Mouse (Mus musculus) testis, postnatal 14 days (tissue): Measurements from ENCODE around the gene Stoml3.
A peak's percentile ranks its signal among the peaks of the same experiment; 100 is the strongest.

Source experiments
- DNase-seq: peaks from one replicate; pipeline ENCODE4 v3.0.0; 2021; ENCODE audit warnings: low spot score

The Stoml3 gene

DNA sequence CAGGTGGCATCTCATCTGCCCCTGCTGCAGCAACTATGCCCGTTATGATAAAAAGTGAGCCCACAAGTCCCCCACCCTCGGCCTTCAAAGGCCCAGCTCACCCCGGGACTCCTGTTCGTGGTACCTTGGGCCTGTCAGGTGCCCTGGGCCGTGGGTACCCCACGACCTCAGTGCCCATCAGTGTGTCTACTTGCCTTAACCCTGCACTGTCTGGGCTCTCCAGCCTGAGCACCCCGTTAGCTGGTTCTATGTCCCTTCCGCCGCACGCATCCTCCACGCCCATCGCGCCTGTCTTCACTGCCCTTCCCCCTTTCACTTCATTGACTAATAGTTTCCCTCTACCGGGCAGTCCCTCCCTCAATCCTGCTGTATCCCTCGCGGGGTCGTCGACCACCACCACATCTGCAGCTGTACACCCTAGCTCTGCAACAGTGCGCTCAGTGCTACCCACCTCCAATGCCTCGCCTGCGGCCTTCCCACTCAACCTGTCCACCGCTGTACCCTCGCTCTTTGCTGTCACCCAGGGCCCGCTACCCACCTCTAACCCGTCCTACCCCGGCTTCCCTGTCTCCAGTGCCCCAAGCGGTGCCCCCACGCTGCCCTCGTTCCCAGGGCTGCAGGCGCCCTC lies 9.9 kb upstream of the Stoml3 start:
- peak; percentile 32 for DNase-seq

DNA sequence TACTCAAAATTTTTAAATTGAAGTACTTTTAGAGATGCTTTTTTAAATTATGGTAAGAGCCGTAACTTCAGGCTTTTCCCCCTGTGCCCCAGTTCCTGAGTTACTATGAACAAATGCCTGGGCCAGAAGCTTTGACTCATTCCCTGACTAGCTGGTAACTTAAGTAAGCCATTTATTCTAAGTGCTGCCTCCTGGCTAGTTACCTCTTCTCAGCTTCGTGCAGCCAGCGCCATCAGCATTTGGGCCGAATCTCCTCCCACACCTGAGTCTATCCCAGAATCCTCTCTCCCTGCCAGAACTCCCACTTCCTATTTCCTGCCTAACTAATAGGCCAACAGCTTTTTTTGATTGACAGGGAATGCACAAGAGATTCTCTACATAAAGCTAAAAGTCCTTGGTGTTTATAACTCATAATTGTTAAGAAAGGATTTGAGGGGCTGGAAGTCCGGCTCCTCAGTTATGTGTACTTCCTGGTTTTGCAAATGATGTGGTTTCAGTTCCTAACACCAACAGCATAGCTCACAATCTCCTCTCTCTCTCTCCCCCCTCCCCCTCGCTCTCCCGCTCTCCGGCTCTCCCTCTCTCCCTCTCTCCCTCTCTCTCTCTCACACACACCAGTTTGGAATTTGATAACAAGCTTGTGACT lies 4.9 kb upstream of the Stoml3 start:
- no peak for DNase-seq

DNA sequence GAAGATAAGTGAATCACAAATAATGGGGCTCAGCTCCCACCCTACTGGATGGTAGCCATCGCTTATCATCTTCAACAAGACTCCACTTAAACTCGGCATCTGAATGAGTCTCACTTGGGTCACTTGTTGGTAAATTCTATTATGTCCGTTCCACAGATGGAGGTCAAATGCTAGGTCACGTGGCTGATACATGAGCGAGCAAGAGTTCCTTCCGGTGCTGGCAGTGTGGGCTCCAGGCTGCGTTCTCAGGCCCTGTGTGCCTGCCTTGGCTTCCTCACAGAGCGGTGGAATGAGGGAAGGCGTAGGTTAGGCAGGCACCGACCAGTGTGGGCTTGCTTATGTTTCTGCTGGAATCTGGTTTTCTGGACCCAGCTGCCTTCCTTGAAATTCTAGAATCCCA lies 1.9 kb upstream of the Stoml3 start:
- DNase-seq, result no peak

DNA sequence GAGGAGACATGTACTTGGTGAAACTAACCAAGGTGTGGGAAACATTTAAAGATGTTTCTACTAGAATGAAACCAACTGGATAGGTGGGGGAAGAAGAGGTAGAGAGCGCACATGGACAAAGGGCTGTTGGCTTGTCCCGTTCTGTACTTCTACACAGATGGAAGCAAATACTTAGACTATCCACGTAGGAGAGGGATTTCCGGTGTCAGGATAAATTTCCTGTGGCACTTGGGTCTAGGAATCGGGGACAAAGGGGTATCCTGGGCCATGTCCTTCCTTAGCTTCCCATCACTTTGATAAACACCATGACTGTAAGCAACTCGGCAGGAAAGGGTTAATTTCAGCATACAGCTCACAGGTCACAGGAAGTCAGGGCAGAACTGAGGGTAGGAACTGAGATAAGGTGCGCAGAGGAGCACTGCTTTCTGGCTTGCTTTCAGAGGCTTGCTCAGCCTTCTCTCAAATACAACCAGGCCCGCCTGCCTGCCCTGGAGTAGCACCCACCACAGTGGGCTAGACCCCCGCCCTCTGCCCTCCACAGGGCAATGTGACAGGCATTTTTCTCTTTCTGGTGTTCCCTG lies 1.4 kb upstream of the Stoml3 start:
- no peak for DNase-seq

DNA sequence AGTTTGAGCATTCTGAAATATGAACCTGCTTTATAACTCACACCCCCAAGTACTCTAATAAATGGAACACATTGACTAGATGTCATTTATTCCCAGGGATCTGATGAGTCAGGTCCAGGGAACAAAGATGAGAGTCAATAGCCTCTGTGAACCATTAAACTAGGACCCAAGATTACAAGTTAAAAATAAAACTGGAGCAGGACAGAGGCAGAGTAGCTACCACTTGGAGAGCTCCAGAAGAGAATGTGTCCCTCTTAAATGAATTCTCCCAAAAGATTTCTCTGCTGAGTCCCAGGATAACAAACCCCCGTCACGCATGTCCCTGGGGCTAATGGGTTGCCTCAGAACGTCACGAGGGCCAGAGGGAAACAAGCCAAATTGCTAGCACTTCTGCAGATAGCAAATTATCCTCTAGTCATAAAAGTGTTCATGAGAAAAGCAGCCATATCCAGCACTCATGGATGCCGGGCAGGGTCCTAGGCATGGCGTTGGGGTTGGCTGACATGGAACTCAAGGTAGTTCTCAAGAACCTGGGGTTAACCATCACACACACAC lies 10.0 kb downstream of the Stoml3 start:
- no peak for DNase-seq

DNA sequence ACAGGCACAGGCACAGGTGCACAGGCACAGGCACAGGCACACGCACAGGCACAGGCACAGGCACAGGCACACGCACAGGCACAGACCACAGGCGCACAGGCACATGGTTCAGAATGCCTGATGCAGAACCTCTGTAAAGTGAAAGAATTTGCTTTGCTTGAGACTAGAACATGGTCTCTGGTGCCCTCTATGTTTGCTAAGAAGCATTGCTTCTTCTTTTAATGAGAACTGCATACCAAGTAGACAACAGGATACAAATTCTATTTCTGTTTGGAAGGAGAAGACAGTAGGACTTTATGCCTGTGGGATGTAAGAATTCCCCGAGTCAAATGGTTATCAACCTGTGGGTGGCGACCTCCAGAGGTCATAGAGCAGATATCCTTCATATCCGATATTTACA lies 14.0 kb downstream of the Stoml3 start:
- no peak for DNase-seq

DNA sequence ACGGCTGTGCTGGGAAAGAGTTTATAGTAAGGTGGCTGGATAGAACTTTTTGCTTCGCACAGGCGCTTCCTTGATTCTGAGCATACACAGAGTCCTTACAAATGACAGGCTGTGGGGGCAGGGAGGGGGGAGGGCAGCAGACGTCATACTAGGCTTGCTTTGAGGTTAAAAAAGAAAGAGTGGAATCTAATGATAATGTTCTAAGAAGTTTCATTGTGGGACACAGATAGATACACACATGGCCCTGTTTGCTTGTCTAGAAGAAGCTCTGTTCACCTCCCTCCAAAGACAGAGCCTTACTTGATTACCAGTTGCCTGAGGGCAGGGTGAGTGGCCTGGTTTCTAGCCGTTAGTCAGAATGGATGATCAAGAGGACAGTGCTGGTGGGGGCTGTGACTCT lies 24.6 kb downstream of the Stoml3 start:
- DNase-seq, result no peak

DNA sequence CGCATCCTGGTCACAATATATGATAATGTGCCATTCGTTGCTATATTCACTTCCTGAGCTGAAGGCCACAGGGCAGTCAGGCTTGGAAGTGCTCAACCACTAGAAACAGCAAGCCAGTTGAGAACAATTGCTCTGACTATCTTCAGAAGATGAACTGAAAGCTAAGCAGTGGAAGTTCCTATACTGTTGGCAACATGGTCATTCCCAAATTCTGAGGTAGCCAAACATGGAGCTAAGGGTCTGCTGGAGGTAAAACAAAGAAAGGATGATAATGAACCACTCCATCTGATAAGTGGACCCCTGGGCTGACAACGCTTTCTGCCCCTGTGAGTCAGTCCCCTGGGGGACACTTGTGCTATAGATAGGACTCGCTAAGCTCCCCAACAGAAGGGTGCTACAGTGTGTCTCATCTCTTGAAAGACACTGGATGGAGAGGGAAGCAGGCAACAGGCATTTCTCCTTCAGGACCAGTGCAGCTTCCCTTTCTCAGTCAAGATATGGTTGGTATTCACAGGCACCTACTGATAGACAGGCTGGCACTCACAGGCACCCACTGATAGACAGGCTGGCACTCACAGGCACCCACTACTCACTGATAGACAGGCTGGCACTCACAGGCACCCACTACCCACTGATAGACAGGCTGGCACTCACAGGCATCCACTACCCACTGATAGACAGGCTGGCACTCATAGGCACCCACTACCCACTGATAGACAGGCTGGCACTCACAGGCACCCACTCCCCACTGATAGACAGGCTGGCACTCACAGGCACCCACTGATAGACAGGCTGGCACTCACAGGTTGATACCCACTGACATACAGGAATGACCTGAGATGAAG lies 26.0 kb downstream of the Stoml3 start:
- no peak for DNase-seq

DNA sequence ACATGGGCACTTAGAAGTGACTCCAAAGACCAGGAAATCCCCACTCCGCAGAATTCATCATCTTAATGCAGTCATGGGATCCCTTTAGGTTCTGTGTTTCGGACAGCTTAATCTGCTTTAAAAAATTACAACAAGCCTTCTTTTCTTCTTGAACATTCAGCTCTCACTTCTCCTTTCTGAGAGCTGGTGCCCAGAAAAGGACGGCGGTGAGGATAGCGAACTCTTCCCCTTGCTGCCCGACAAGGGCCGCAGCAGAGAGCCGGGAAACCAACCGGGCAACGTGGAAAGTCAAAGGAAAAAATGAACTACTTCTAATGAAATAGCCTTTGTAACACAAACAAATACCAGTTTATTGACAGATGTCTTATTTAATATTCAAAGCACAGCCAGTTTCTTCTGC lies 34.3 kb downstream of the Stoml3 start:
- no peak for DNase-seq

DNA sequence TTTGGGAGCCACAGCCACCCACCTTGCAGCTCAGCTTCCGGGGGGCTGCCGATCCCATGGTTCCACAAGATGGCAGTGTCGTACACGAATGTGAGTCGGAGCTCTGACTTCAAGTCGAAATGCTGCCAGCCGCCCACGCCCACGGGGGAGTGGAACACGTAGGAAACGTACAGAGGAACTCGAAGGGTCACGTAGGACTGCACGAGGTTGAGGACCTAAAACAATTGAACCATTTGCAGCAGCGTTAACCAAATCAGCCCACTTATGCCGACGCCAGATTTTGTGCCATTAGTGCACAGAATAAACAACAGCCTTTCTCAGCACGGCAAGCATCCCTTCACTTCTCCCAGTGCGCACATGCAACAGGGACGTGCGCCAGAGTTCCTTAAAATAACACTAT lies 37.3 kb downstream of the Stoml3 start:
- peak; percentile 63 for DNase-seq

DNA sequence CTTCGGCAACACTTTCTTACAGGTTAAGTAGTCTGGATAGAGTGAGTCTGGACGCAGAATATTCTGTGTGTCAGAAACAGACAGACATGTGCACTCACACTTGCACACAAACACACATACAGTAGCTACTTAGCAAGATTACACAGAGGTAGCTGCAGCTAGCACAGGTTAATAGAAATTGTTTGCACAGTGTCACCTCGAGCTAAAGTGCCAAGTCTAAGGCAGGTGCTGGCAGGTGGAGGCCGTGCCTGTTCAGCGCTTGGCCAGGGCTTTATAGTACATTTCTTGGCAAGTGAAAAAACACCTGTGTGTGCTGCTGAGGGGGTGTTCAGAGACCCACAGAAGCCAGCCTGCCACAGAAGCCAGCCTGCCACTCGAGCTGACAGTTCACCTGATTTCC lies 41.9 kb downstream of the Stoml3 start:
- DNase-seq, result no peak

DNA sequence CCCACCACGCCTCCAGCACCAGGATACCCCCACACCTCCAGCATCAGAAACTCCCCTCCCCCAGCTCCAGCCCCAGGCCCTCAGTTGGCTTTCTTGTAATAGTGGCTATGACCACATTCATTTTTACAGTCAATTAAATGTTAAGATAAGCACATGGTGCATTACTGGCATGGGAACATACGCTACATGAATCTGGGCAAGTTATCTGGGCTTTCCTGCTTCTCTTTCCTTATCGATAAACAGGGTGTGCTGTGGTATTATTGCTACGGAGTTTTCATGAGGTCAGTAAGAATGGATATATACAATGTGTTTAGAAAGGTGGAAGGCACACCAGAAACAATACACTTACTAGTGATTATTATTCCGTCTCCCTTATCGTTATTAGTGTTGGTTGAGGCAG lies 43.6 kb downstream of the Stoml3 start:
- no peak for DNase-seq

DNA sequence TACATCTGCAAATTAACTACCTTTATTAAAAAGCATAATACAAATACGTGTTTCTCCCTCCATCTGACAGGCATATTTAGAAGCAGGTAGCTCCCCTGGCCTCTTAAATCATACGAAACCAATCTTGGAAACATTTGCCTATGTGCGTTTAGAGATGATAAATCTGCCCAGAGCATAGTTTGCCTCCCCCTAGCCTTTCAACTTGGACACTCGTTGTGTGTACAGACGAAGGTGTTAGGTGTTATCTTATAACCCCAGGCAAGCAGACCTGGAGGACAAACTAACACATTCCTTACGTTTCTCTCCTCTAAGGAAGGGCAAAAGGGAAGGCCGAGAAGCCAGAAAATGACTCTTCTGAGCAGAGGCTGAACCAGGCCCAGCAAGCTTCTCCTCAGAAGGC lies 64.2 kb downstream of the Stoml3 start:
- DNase-seq, result no peak

DNA sequence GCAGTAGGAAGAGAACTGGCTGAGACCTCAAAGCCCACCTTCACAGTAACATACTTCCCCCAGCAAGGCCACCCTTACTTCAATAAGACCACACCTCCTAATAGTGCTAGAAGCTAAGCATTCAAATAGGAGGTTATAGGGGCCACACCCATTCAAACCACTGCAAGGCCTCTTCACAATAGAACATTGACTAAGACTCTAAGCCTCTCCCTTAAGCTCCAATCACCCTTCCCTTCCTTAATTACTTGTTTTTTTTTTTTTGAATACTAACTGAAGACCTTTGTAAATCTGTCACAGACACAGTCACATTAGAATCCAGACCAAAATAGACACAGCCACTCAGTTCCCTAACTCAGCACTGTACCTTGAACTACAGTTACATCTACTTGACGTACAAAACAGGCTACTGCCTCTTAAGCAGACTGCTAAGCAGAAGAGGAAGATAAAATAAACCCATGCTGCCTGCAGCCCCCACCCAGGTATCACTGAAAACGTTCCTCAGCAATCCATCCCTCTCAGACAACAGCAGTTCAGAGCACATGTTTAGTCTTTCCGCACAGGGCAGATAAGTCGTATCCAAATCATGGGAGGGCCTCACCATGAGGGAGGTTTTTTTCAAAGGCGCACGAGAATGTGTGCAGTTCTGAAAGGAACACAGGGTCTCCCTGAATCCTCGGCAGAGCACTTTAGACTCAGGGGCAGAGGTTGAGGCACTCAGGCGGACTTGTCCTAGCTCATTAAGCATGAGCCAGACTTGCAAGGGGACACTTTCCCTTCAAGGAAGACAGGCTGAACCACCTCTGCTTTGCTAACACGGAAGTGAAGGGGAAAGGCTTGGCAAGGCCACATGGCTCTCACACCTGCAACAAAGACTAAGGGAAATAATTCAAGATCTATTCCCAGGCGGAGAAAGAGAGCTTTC lies 66.8 kb downstream of the Stoml3 start:
- DNase-seq, result no peak

DNA sequence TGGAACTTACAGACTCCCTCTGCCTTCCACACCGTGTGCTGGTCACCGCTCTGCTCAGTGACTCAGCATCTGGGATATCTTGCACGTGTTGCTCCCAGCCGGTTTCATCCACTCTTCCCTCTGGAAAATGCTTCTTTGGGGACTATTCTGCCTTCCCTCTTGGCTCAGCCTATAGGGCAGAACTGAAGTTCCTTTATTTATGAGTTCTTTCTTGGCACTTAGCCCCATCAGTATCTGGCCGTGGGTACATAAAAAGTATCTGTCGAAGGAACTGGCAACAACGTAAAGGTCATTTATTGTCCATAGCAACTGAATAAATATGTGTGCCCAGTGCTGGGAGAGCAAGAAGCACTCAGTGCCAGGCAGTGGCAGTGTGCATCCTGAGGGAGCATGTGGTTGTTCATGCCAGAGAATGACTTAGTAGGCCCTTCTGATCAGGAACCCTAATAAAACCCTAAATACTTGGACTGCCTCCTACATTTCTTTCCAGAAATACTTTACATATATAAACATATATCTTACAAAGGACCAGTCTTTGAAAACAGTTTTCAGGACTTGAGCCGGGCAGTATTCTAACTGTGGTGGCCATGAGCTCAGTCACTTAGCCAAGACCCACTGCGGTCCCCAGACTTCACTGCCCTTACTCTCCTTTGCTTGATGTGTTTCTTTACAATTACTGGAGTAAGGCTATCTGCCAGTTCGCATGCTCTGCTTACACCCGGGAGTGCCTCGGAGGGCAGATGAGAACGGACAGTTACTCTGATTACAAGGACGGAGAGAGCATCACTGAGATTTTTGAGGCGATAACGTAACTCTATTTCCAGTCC lies 69.1 kb downstream of the Stoml3 start:
- DNase-seq, result no peak
